Mouse (Mus musculus): Measurements from ENCODE around the gene Reck. TPM values are rescaled to one million over a fixed set of nuclear protein-coding genes. Genes with fewer than 3 reads are reported as not detected.

Gene Reck
- not detected in 2 replicates for polyA plus RNA-seq (2012)

DNA sequence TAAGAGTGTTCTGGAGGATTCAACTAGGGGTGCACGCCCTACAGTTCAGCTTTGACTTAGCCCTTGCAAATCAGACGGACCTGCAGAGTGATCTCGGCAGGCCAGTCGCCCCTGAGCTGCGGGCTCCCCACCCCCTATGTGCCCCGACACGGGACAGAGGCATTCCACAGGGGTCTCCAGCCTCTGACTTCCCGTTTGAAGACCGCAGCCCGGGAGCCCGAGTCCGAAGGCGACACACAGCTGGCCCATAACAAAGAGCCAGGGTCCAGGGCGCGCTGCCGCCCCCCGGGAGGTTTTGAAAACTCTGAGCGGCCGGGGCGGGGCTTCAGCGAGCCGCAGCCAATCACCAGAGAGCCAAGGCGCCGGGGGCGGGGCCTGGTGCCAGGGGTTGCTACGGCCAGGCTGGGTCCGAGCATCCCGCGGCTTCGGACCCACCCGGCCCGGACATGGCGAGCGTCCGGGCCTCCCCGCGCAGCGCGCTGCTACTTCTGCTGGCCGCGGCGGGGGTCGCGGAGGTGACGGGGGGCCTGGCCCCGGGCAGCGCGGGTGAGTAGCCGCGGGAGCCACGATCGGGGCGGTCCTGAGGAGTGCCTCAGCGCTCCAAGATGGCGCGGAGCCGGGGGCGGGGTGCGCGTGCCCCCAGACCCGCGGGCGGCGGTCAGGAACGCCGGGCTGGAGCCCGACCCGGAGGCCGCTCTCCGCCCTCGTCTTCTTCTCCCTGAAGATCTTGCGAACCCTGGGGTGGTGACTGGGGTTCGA is at the start of gene Reck:
TSS of gene Reck (plus strand) at position 371 of the 759 bp plus-strand sequence.
- TF ChIP-seq TAL1 (IDR thresholded peaks at IDR 0.05; ENCODE audit: low read length) (no peak), GATA1 (IDR thresholded peaks at IDR 0.05; ENCODE audit: low read length) (no peak)

GRCm38 (mm10) chr4:43828806-43829205 is 46.5 kb upstream of the Reck start:
- Histone ChIP-seq H3K9me3 (ENCODE audit: control insufficient read depth, low read length) (no peaks in the 10 kb centered on the region), H3K27me3 (ENCODE audit: control insufficient read depth) (no peaks in the 10 kb centered on the region), H3K4me3 (replicated peaks) (no peak overlapping the region), H3K36me3 (ENCODE audit: control insufficient read depth) (no peaks in the 10 kb centered on the region), H3K4me1 (ENCODE audit: control insufficient read depth) (no peaks in the 10 kb centered on the region)
- TF ChIP-seq GATA1 (IDR thresholded peaks at IDR 0.05; ENCODE audit: low read length) (no peak), TAL1 (IDR thresholded peaks at IDR 0.05; ENCODE audit: low read length) (no peak)

More for the DNA sequence above, at the start of gene Reck:
- peaks cover 27% of the 10 kb centered on the region for H3K27me3 ChIP-seq (ENCODE audit: control insufficient read depth)
- H3K4me3 ChIP-seq (replicated peaks): peak within 1 kb of the TSS; percentile 74
- no peaks in the 10 kb centered on the region for H3K9me3 ChIP-seq (ENCODE audit: control insufficient read depth, low read length)
- no peaks in the 10 kb centered on the region for H3K36me3 ChIP-seq (ENCODE audit: control insufficient read depth)
- peaks cover 16% of the 10 kb centered on the region for H3K4me1 ChIP-seq (ENCODE audit: control insufficient read depth)

DNA sequence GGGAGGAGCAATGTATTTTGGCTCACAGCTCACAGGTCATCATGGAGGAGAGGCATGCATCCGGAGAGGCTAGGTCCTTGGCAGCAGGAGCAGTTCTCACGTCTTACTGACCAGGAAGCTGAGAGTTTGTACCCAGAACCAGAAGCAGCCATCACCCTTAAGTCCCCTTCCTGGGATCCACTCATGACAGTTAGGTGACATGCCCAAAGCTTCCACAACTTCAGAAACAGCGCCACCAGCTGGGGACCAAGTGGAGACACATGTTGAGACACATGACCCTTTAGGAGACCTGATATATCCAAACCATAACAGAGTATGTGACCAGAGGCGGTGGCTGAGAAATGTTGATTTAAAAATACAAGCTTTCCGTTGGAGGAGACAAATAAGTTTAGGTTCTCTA is 43.3 kb upstream of the Reck start:
- Histone ChIP-seq H3K9me3 (ENCODE audit: control insufficient read depth, low read length) (no peaks in the 10 kb centered on the region), H3K36me3 (ENCODE audit: control insufficient read depth) (no peaks in the 10 kb centered on the region), H3K4me1 (ENCODE audit: control insufficient read depth) (no peaks in the 10 kb centered on the region), H3K4me3 (replicated peaks) (no peak overlapping the region), H3K27me3 (ENCODE audit: control insufficient read depth) (no peaks in the 10 kb centered on the region)
- TF ChIP-seq TAL1 (IDR thresholded peaks at IDR 0.05; ENCODE audit: low read length): no peak
- TF ChIP-seq GATA1 (IDR thresholded peaks at IDR 0.05; ENCODE audit: low read length): no peak

- Histone ChIP-seq H3K27me3 (ENCODE audit: control insufficient read depth) (no peaks in the 10 kb centered on the region), H3K4me1 (ENCODE audit: control insufficient read depth) (no peaks in the 10 kb centered on the region), H3K36me3 (ENCODE audit: control insufficient read depth) (no peaks in the 10 kb centered on the region), H3K9me3 (ENCODE audit: control insufficient read depth, low read length) (no peaks in the 10 kb centered on the region), H3K4me3 (replicated peaks) (no peak overlapping the region)
- TF ChIP-seq GATA1 (IDR thresholded peaks at IDR 0.05; ENCODE audit: low read length) (no peak), TAL1 (IDR thresholded peaks at IDR 0.05; ENCODE audit: low read length) (no peak)
These were observed 41.6 kb upstream of the Reck start for GRCm38 (mm10) chr4:43833752-43834151.

DNA sequence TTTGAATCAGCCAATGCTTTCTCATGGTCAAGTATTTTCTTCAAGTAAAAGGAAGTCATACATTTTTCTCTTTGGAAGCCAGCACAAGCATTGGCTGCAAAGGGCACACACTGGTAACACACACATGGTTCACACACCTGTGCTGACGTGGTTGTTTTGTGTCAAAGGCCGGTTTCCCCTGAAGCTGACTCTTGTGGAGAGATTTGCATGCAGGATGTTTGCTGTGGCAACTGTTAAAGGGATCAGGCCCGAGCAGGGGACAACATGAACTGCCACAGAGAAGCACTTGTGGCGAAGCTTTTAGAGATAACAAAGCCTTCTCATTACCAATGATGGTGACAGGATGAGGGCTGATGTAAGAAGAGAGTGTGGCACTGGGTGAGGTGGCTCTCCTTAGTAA is 40.6 kb upstream of the Reck start:
- Histone ChIP-seq H3K27me3 (ENCODE audit: control insufficient read depth) (no peaks in the 10 kb centered on the region), H3K36me3 (ENCODE audit: control insufficient read depth) (no peaks in the 10 kb centered on the region), H3K9me3 (ENCODE audit: control insufficient read depth, low read length) (no peaks in the 10 kb centered on the region), H3K4me3 (replicated peaks) (no peak overlapping the region), H3K4me1 (ENCODE audit: control insufficient read depth) (no peaks in the 10 kb centered on the region)
- TF ChIP-seq GATA1 (IDR thresholded peaks at IDR 0.05; ENCODE audit: low read length) (no peak), TAL1 (IDR thresholded peaks at IDR 0.05; ENCODE audit: low read length) (no peak)

- Histone ChIP-seq H3K4me1 (ENCODE audit: control insufficient read depth) (no peaks in the 10 kb centered on the region), H3K27me3 (ENCODE audit: control insufficient read depth) (no peaks in the 10 kb centered on the region), H3K9me3 (ENCODE audit: control insufficient read depth, low read length) (no peaks in the 10 kb centered on the region), H3K36me3 (ENCODE audit: control insufficient read depth) (no peaks in the 10 kb centered on the region), H3K4me3 (replicated peaks) (no peak overlapping the region)
- no peak for TF ChIP-seq TAL1 (IDR thresholded peaks at IDR 0.05; ENCODE audit: low read length)
- no peak for TF ChIP-seq GATA1 (IDR thresholded peaks at IDR 0.05; ENCODE audit: low read length)
These were observed 37.0 kb upstream of the Reck start for GRCm38 (mm10) chr4:43838326-43838725.

DNA sequence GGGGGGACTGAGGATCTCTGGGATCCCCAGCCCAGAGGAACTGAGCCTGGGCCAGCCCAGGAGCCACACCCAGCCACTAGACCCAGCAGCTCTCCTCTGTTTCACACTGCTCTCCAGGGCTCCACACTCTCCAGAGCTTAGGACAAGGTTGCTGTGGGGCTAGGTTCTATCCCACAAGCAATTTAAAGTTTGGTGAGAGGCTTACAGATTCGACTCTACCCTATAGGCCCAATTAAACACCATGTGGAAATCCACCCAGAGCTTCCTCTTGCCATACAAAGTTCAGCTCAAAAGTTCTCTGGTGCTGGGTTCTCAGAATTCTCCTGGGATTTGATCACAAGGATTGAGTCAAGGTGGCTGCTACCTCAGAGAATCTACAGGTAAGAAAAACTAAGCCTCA is 35.2 kb upstream of the Reck start, which contains the start of gene Olfr157:
TSS of gene Olfr157 (minus strand) at position 101 of the 400 bp plus-strand sequence.
- no peak within 1 kb of the TSS for H3K4me3 ChIP-seq (replicated peaks)
- no peaks in the 10 kb centered on the region for H3K27me3 ChIP-seq (ENCODE audit: control insufficient read depth)
- no peaks in the 10 kb centered on the region for H3K9me3 ChIP-seq (ENCODE audit: control insufficient read depth, low read length)
- TF ChIP-seq TAL1 (IDR thresholded peaks at IDR 0.05; ENCODE audit: low read length): no peak
- TF ChIP-seq GATA1 (IDR thresholded peaks at IDR 0.05; ENCODE audit: low read length): no peak
- H3K36me3 ChIP-seq (ENCODE audit: control insufficient read depth): no peaks in the 10 kb centered on the region
- no peaks in the 10 kb centered on the region for H3K4me1 ChIP-seq (ENCODE audit: control insufficient read depth)

GRCm38 (mm10) chr4:43851265-43851664 is 24.1 kb upstream of the Reck start, which contains the start of gene Olfr155:
Olfr155 (plus strand) TSS chr4:43851565.
- Histone ChIP-seq H3K36me3 (ENCODE audit: control insufficient read depth) (no peaks in the 10 kb centered on the region), H3K4me1 (ENCODE audit: control insufficient read depth) (no peaks in the 10 kb centered on the region), H3K9me3 (ENCODE audit: control insufficient read depth, low read length) (no peaks in the 10 kb centered on the region), H3K27me3 (ENCODE audit: control insufficient read depth) (no peaks in the 10 kb centered on the region), H3K4me3 (replicated peaks) (no peak within 1 kb of the TSS)
- no peak for TF ChIP-seq GATA1 (IDR thresholded peaks at IDR 0.05; ENCODE audit: low read length)
- no peak for TF ChIP-seq TAL1 (IDR thresholded peaks at IDR 0.05; ENCODE audit: low read length)

DNA sequence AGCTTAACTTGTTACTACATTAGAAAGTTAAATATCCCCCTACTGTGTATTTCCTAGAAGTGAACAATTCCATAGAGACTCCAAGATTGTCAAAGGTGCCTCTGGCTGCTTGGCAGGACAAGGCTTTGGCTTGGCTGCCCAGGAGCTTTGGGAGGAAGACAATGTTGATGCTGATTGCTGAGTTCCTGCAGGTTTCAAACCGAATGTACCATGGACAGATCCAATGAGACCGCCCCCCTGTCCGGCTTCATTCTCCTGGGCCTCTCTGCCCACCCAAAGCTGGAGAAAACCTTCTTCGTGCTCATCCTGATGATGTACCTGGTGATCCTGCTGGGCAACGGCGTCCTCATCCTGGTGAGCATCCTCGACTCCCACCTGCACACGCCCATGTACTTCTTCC is 21.2 kb upstream of the Reck start:
- Histone ChIP-seq H3K4me1 (ENCODE audit: control insufficient read depth) (no peaks in the 10 kb centered on the region), H3K36me3 (ENCODE audit: control insufficient read depth) (no peaks in the 10 kb centered on the region), H3K4me3 (replicated peaks) (no peak overlapping the region), H3K27me3 (ENCODE audit: control insufficient read depth) (no peaks in the 10 kb centered on the region), H3K9me3 (ENCODE audit: control insufficient read depth, low read length) (no peaks in the 10 kb centered on the region)
- TF ChIP-seq GATA1 (IDR thresholded peaks at IDR 0.05; ENCODE audit: low read length) (no peak), TAL1 (IDR thresholded peaks at IDR 0.05; ENCODE audit: low read length) (no peak)

All from erythroblast, embryonic 14.5 days (primary cell).